ENCODE assay signal across 12 mouse cellular contexts in the genomic region with DNA sequence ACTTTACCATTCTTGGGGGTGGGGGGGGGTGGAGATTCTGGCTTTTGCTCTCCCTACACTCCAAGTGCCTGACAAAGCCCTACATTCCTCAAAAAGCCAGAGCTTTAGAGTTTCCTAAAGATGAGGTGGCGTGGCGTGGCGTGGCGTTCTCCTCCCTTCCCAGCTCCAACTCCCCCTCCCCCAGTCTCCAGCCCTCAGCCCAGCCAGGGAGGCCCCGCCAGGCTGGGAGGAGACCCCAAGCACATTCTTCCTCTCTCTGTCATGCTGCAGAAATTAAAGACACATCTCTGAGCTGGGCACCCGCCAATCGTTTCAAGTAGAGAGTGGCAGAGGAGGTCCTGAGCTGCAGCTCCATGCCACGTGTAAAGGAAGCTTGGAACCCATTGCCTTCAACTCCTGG. TPM values are rescaled to one million over a fixed set of nuclear protein-coding genes. Genes with fewer than 3 reads are reported as not detected.
DNase-seq lines count a peak whose midpoint lies in the region; ATAC-seq lines count a peak whose summit lies in the region.
"Had no signal": no experiment of that assay in that cellular context is flagged by ENCODE, and none has a peak within 500 bp of the region (broad histone marks: within the 10 kb centered on the region; RNA-seq: fewer than 3 reads in every experiment).

No protein-coding gene starts in this region.

- H3K9me3 ChIP-seq in kidney, embryonic 16.5 days (ENCODE audit: low read length), result no peaks in the 10 kb centered on the region
- H3K9me3 ChIP-seq in limb, embryonic 11.5 days (ENCODE audit: control insufficient read depth, low read length), result no peaks in the 10 kb centered on the region
- H3K9me3 ChIP-seq in midbrain, embryonic 14.5 days (ENCODE audit: control insufficient read depth, low read length), result no peaks in the 10 kb centered on the region

- peak overlapping the region; percentile 20; the same call in 1 of the 2 replicates for H3K4me2 ChIP-seq in kidney, embryonic 16.5 days (replicated peaks; ENCODE audit: low read depth, low read length)
- no peak overlapping the region for H3K4me2 ChIP-seq in limb, embryonic 11.5 days (ENCODE audit: low read depth, severe bottlenecking)
- H3K4me2 ChIP-seq in midbrain, embryonic 14.5 days (ENCODE audit: low read length), result no peak overlapping the region

- peaks cover 23% of the 10 kb centered on the region for H3K27me3 ChIP-seq in kidney, embryonic 16.5 days (ENCODE audit: insufficient read depth, low read length)
- no peaks in the 10 kb centered on the region for H3K27me3 ChIP-seq in limb, embryonic 11.5 days (ENCODE audit: control insufficient read depth, insufficient read depth, low read length)
- peaks cover 28% of the 10 kb centered on the region for H3K27me3 ChIP-seq in midbrain, embryonic 14.5 days (ENCODE audit: control insufficient read depth, insufficient read depth, low read length)

- no peaks in the 10 kb centered on the region for H3K36me3 ChIP-seq in kidney, embryonic 16.5 days (ENCODE audit: insufficient read depth, low read length)
- H3K36me3 ChIP-seq in limb, embryonic 11.5 days (ENCODE audit: control insufficient read depth, insufficient read depth, low read length), result no peaks in the 10 kb centered on the region
- no peaks in the 10 kb centered on the region for H3K36me3 ChIP-seq in midbrain, embryonic 14.5 days (ENCODE audit: control insufficient read depth, insufficient read depth, low read length)

- peak overlapping the region; percentile 25; the same call in 1 of the 2 replicates for H3K9ac ChIP-seq in kidney, embryonic 16.5 days (replicated peaks; ENCODE audit: low read length)
- no peak overlapping the region for H3K9ac ChIP-seq in limb, embryonic 11.5 days (ENCODE audit: low read length)
- no peak overlapping the region for H3K9ac ChIP-seq in midbrain, embryonic 14.5 days (replicated peaks; ENCODE audit: low read length)

- 14% methylated on average over 8 of the region's 8 CpGs for WGBS in kidney, embryonic 16.5 days
- WGBS in limb, embryonic 11.5 days, result 12% methylated on average over 8 of the region's 8 CpGs
- WGBS in midbrain, embryonic 14.5 days, result 14% methylated on average over 8 of the region's 8 CpGs

- ATAC-seq in kidney, embryonic 16.5 days (ENCODE audit: low FRiP score, low TSS enrichment), result no peak
- ATAC-seq in limb, embryonic 11.5 days (ENCODE audit: insufficient number of reproducible peaks, low FRiP score, low TSS enrichment, low read depth), result no peak
- ATAC-seq in midbrain, embryonic 14.5 days (ENCODE audit: low FRiP score, low TSS enrichment), result no peak

- intact Hi-C loops in left cerebral cortex, postnatal 36 days (cut with DNase I), result no loop called here

- H3K27ac ChIP-seq in kidney, embryonic 16.5 days (ENCODE audit: low read length), result peak overlapping the region; percentile 91
- peak overlapping the region; percentile 71 for H3K27ac ChIP-seq in limb, embryonic 11.5 days (replicated peaks; ENCODE audit: low read depth, low read length)
- no peak overlapping the region for H3K27ac ChIP-seq in midbrain, embryonic 14.5 days (replicated peaks; ENCODE audit: low read depth, low read length)

- H3K4me3 ChIP-seq in kidney, embryonic 16.5 days (ENCODE audit: low read length), result no peak overlapping the region
- H3K4me3 ChIP-seq in limb, embryonic 11.5 days (ENCODE audit: low read depth, low read length), result no peak overlapping the region
- H3K4me3 ChIP-seq in midbrain, embryonic 14.5 days (replicated peaks; ENCODE audit: low read depth, low read length), result no peak overlapping the region

- DNase-seq in kidney, adult 18-20 months, result no peak
- DNase-seq in NIH3T3 (ENCODE audit: low read depth), result peak; percentile 96
- peak; percentile 48 for DNase-seq in forelimb bud, embryonic 11.5 days (ENCODE audit: low read depth, low spot score)
- DNase-seq in limb, embryonic 11.5 days (ENCODE audit: low spot score), result peak; percentile 54
- DNase-seq in cerebellum, postnatal 36 days, result no peak
- DNase-seq in midbrain, embryonic 14.5 days, result no peak
- no peak for DNase-seq in left cerebral cortex, postnatal 36 days (ENCODE audit: low spot score in 2 of 2)
- DNase-seq: kidney, postnatal 14 days; thymus, adult 18-20 months had no signal

- peaks cover 59% of the 10 kb centered on the region for H3K4me1 ChIP-seq in kidney, embryonic 16.5 days (ENCODE audit: insufficient read depth, low read length)
- peaks cover 49% of the 10 kb centered on the region for H3K4me1 ChIP-seq in limb, embryonic 11.5 days (ENCODE audit: control insufficient read depth, insufficient read depth, low read length)
- peaks cover 13% of the 10 kb centered on the region; the same call in 1 of the 2 replicates for H3K4me1 ChIP-seq in midbrain, embryonic 14.5 days (ENCODE audit: control insufficient read depth, insufficient read depth, low read length)

RNA-seq across cellular contexts. Expression of gene Col1a1, which starts 2.4 kb away (rescaled TPM):
- 869 and 941 TPM in 2 replicates for polyA plus RNA-seq in kidney, embryonic 16.5 days (2015; fragmentation: Nextera tagmentation; extraction: Ambion mirVana)
- 89.0 and 102 TPM in 2 replicates for polyA plus RNA-seq in limb, embryonic 11.5 days (2014; fragmentation: Nextera tagmentation; extraction: Ambion mirVana)
- polyA plus RNA-seq in midbrain, embryonic 14.5 days (2014; fragmentation: Nextera tagmentation; extraction: Ambion mirVana), result 0.98 and 64.7 TPM in 2 replicates
- total RNA-seq in left cerebral cortex, postnatal 36 days (2021), result 10 to 100 TPM; 22.7 to 26.9 TPM

RNA-seq across cellular contexts. Expression of gene Hils1, which starts 33.8 kb away (rescaled TPM):
- polyA plus RNA-seq in kidney, embryonic 16.5 days (2015; fragmentation: Nextera tagmentation; extraction: Ambion mirVana), result not detected in 2 replicates
- polyA plus RNA-seq in limb, embryonic 11.5 days (2014; fragmentation: Nextera tagmentation; extraction: Ambion mirVana), result not detected in 2 replicates
- not detected in 2 replicates for polyA plus RNA-seq in midbrain, embryonic 14.5 days (2014; fragmentation: Nextera tagmentation; extraction: Ambion mirVana)
- total RNA-seq in left cerebral cortex, postnatal 36 days (2021), result not detected
- total RNA-seq: megakaryocyte, adult 5-6 weeks; MEL had no signal

RNA-seq across cellular contexts. Expression of gene Sgca, which starts 42.5 kb away (rescaled TPM):
- 0.19 and 0.71 TPM in 2 replicates for polyA plus RNA-seq in kidney, embryonic 16.5 days (2015; fragmentation: Nextera tagmentation; extraction: Ambion mirVana)
- polyA plus RNA-seq in limb, embryonic 11.5 days (2014; fragmentation: Nextera tagmentation; extraction: Ambion mirVana), result 0.60 and 0.70 TPM in 2 replicates
- not detected in 2 replicates for polyA plus RNA-seq in midbrain, embryonic 14.5 days (2014; fragmentation: Nextera tagmentation; extraction: Ambion mirVana)
- under 1 TPM; 0.50 to 0.69 TPM for total RNA-seq in left cerebral cortex, postnatal 36 days (2021)
- total RNA-seq: megakaryocyte, adult 5-6 weeks; MEL had no signal

RNA-seq across cellular contexts. Expression of gene Ppp1r9b, which starts 57.3 kb away (rescaled TPM):
- 9.9 and 10.7 TPM in 2 replicates for polyA plus RNA-seq in kidney, embryonic 16.5 days (2015; fragmentation: Nextera tagmentation; extraction: Ambion mirVana)
- 14.4 and 14.8 TPM in 2 replicates for polyA plus RNA-seq in limb, embryonic 11.5 days (2014; fragmentation: Nextera tagmentation; extraction: Ambion mirVana)
- polyA plus RNA-seq in midbrain, embryonic 14.5 days (2014; fragmentation: Nextera tagmentation; extraction: Ambion mirVana), result 27.1 and 27.6 TPM in 2 replicates
- total RNA-seq in left cerebral cortex, postnatal 36 days (2021), result 100 to 1,000 TPM; 700 to 743 TPM

Comparison
In these comparisons a context has a peak if more than half of its experiments do, and no peak if none do; other contexts are left out.
1. DNase-seq: peak in NIH3T3 (single experiment), forelimb bud, embryonic 11.5 days (single experiment) and limb, embryonic 11.5 days (single experiment); none in kidney, adult 18-20 months (single experiment), cerebellum, postnatal 36 days (0 of 2), midbrain, embryonic 14.5 days (single experiment) and left cerebral cortex, postnatal 36 days (0 of 2).